ENCODE assay signal across 31 mouse cellular contexts in genomic region chr13:17671122-17671521, GRCm38 (mm10). TPM values are rescaled to one million over a fixed set of nuclear protein-coding genes. Genes with fewer than 3 reads are reported as not detected.
A peak's percentile ranks its signal among the peaks of the same experiment; 100 is the strongest.
DNase-seq lines count a peak whose midpoint lies in the region; ATAC-seq and TF ChIP-seq lines count a peak whose summit lies in the region.
"Had no signal": no experiment of that assay in that cellular context is flagged by ENCODE, and none has a peak within 500 bp of the region (broad histone marks: within the 10 kb centered on the region; RNA-seq: fewer than 3 reads in every experiment).

No protein-coding gene starts in this region.

- no peak overlapping the region for H3K9ac ChIP-seq in kidney, embryonic 14.5 days (ENCODE audit: low read depth, low read length)
- H3K9ac ChIP-seq in liver, embryonic 14.5 days (replicated peaks) = no peak overlapping the region
- H3K9ac ChIP-seq: embryonic facial prominence, embryonic 12.5 days; forebrain, embryonic 15.5 days; heart, embryonic 12.5 days; hindbrain, embryonic 14.5 days; limb, embryonic 12.5 days; stomach, embryonic 15.5 days had no signal

- no peaks in the 10 kb centered on the region for H3K36me3 ChIP-seq in kidney, adult 2 months (ENCODE audit: control insufficient read depth, insufficient read depth, low read length)
- no peaks in the 10 kb centered on the region for H3K36me3 ChIP-seq in kidney, embryonic 14.5 days (ENCODE audit: control insufficient read depth, insufficient read depth, low read length)
- no peaks in the 10 kb centered on the region for H3K36me3 ChIP-seq in liver, embryonic 14.5 days (replicated peaks; ENCODE audit: control insufficient read depth, insufficient read depth, low read depth)
- no peaks in the 10 kb centered on the region for H3K36me3 ChIP-seq in hindbrain, embryonic 10.5 days
- H3K36me3 ChIP-seq: embryonic facial prominence, embryonic 12.5 days; forebrain, embryonic 10.5 days; forebrain, embryonic 15.5 days; heart, embryonic 12.5 days; limb, embryonic 12.5 days; stomach, embryonic 15.5 days had no signal

- 21% methylated on average over 1 of the region's 1 CpGs for WGBS in kidney, adult 2 months
- 67% methylated on average over 1 of the region's 1 CpGs for WGBS in kidney, embryonic 14.5 days
- 36% methylated on average over 1 of the region's 1 CpGs for whole genome bisulfite sequencing in liver, embryonic 14.5 days (ENCODE audit: insufficient replicate concordance)
- WGBS in hindbrain, embryonic 10.5 days = 74% methylated on average over 1 of the region's 1 CpGs

- H3K4me1 ChIP-seq in kidney, adult 2 months (ENCODE audit: control insufficient read depth, insufficient read depth, low read length) = no peaks in the 10 kb centered on the region
- no peaks in the 10 kb centered on the region for H3K4me1 ChIP-seq in kidney, embryonic 14.5 days (ENCODE audit: control insufficient read depth, insufficient read depth, low read length)
- H3K4me1 ChIP-seq in liver, embryonic 14.5 days (replicated peaks; ENCODE audit: control insufficient read depth in 2 of 2, insufficient read depth in 2 of 2, low read length in 1 of 2) = no peaks in the 10 kb centered on the region
- no peaks in the 10 kb centered on the region for H3K4me1 ChIP-seq in hindbrain, embryonic 10.5 days (replicated peaks)
- H3K4me1 ChIP-seq: embryonic facial prominence, embryonic 12.5 days; forebrain, embryonic 10.5 days; forebrain, embryonic 15.5 days; heart, embryonic 12.5 days; limb, embryonic 12.5 days; stomach, embryonic 15.5 days had no signal

- H3K9me3 ChIP-seq in kidney, embryonic 14.5 days (ENCODE audit: control insufficient read depth, low read length) = no peaks in the 10 kb centered on the region
- no peaks in the 10 kb centered on the region for H3K9me3 ChIP-seq in liver, embryonic 14.5 days (ENCODE audit: control insufficient read depth, low read length)
- no peaks in the 10 kb centered on the region for H3K9me3 ChIP-seq in hindbrain, embryonic 10.5 days
- H3K9me3 ChIP-seq: embryonic facial prominence, embryonic 12.5 days; forebrain, embryonic 10.5 days; forebrain, embryonic 15.5 days; heart, embryonic 12.5 days; limb, embryonic 12.5 days; stomach, embryonic 15.5 days had no signal

- no peak for TF ChIP-seq POLR2A in kidney, adult 2 months (IDR thresholded peaks at IDR 0.05; ENCODE audit: low read depth, low read length)

- DNase-seq in kidney, adult 2 months = peak; percentile 74
- DNase-seq in kidney, postnatal 10 days = no peak
- peak; percentile 40 for DNase-seq in kidney, postnatal 14 days
- peak in 2 of 3 experiments; percentile 2 to 11 for DNase-seq in liver, embryonic 14.5 days (ENCODE audit: low read depth in 3 of 3, low spot score in 3 of 3)
- no peak for DNase-seq in hindbrain, embryonic 10.5 days (ENCODE audit: low spot score)
- DNase-seq in heart, adult 8-10 months (ENCODE audit: low spot score) = no peak
- DNase-seq: adrenal gland, postnatal 10 days; cerebellum, adult 9-10 months; cerebellum, postnatal 36 days; embryo, embryonic 11 days; gastrocnemius, adult 2 months; gastrocnemius, postnatal 36 days; heart, adult 18-20 months; heart, postnatal 4 days; lung, adult 2 months; lung, postnatal 14 days; midbrain, embryonic 14.5 days; retina, postnatal 1 day; right cerebral cortex, postnatal 14 days; thymus, postnatal 14 days had no signal

- ATAC-seq in kidney, embryonic 14.5 days (ENCODE audit: low FRiP score, low TSS enrichment) = peak; percentile 46; the same call in 1 of the 2 replicates
- peak; percentile 70 for ATAC-seq in liver, embryonic 14.5 days (ENCODE audit: insufficient read depth)
- ATAC-seq in erythroid progenitor cell, adult 5-6 weeks (replicated peaks; ENCODE audit: low FRiP score, poor library complexity, severe bottlenecking) = no peak
- ATAC-seq: forebrain, embryonic 15.5 days; Patski had no signal

- TF ChIP-seq CTCF in kidney, adult 2 months (conservative IDR thresholded peaks at IDR 0.05; ENCODE audit: insufficient read depth, insufficient read length, low read depth, low read length) = no peak
- no peak for TF ChIP-seq CTCF in liver, embryonic 14.5 days (IDR thresholded peaks at IDR 0.05; ENCODE audit: low read depth)

- TF ChIP-seq EP300 in liver, embryonic 14.5 days (IDR thresholded peaks at IDR 0.05; ENCODE audit: low read depth) = no peak

- no peaks in the 10 kb centered on the region for H3K27me3 ChIP-seq in kidney, adult 2 months (replicated peaks; ENCODE audit: control insufficient read depth, insufficient read depth, low read length)
- no peaks in the 10 kb centered on the region for H3K27me3 ChIP-seq in kidney, embryonic 14.5 days (ENCODE audit: control insufficient read depth, insufficient read depth, low read length)
- no peaks in the 10 kb centered on the region for H3K27me3 ChIP-seq in liver, embryonic 14.5 days (ENCODE audit: control insufficient read depth, insufficient read depth, low read length)
- H3K27me3 ChIP-seq in hindbrain, embryonic 10.5 days (ENCODE audit: insufficient read depth, poor library complexity, severe bottlenecking) = no peaks in the 10 kb centered on the region
- H3K27me3 ChIP-seq: embryonic facial prominence, embryonic 12.5 days; forebrain, embryonic 15.5 days; heart, embryonic 12.5 days; limb, embryonic 12.5 days; Patski; stomach, embryonic 15.5 days had no signal

- H3K27ac ChIP-seq in kidney, adult 2 months (ENCODE audit: insufficient read depth, low read depth, low read length) = no peak overlapping the region; the same call in 1 of the 2 replicates
- H3K27ac ChIP-seq in kidney, embryonic 14.5 days (ENCODE audit: low read depth, low read length) = no peak overlapping the region
- H3K27ac ChIP-seq in liver, embryonic 14.5 days = no peak overlapping the region
- no peak overlapping the region for H3K27ac ChIP-seq in hindbrain, embryonic 10.5 days
- H3K27ac ChIP-seq: embryonic facial prominence, embryonic 12.5 days; forebrain, embryonic 10.5 days; forebrain, embryonic 15.5 days; gastrocnemius, adult 2 months; hindbrain, embryonic 14.5 days; limb, embryonic 12.5 days; stomach, embryonic 15.5 days had no signal

- H3K4me3 ChIP-seq in kidney, adult 2 months (ENCODE audit: insufficient read depth, low read depth, low read length) = no peak overlapping the region
- H3K4me3 ChIP-seq in kidney, embryonic 14.5 days (ENCODE audit: low read length) = no peak overlapping the region
- H3K4me3 ChIP-seq in liver, embryonic 14.5 days (ENCODE audit: insufficient read depth in 1 of 2, low read depth in 2 of 2, low read length in 2 of 2) = no peak overlapping the region
- no peak overlapping the region for H3K4me3 ChIP-seq in hindbrain, embryonic 10.5 days
- H3K4me3 ChIP-seq: embryonic facial prominence, embryonic 12.5 days; forebrain, embryonic 10.5 days; forebrain, embryonic 15.5 days; gastrocnemius, adult 2 months; heart, embryonic 12.5 days; limb, embryonic 12.5 days; stomach, embryonic 15.5 days had no signal

- no peak overlapping the region for H3K4me2 ChIP-seq in kidney, embryonic 14.5 days (replicated peaks; ENCODE audit: low read depth, low read length)
- no peak overlapping the region for H3K4me2 ChIP-seq in liver, embryonic 14.5 days (ENCODE audit: low read depth)
- H3K4me2 ChIP-seq: embryonic facial prominence, embryonic 12.5 days; forebrain, embryonic 15.5 days; heart, embryonic 12.5 days; hindbrain, embryonic 14.5 days; limb, embryonic 12.5 days; stomach, embryonic 15.5 days had no signal

RNA-seq across cellular contexts. Expression of gene Mplkip, which starts 23.9 kb away (rescaled TPM):
- polyA plus RNA-seq in kidney, adult 2 months (2012; rRNA removed) = 4.9 and 6.0 TPM in 2 replicates
- polyA plus RNA-seq in kidney, embryonic 14.5 days (2014; fragmentation: Nextera tagmentation; extraction: Ambion mirVana) = 66.7 and 73.3 TPM in 2 replicates
- polyA plus RNA-seq in liver, embryonic 14.5 days (2012; rRNA removed) = 7.8 and 8.3 TPM in 2 replicates
- polyA plus RNA-seq in liver, embryonic 14.5 days (2014; fragmentation: Nextera tagmentation; extraction: Ambion mirVana) = 31.0 and 35.2 TPM in 2 replicates
- 51.3 and 54.4 TPM in 2 replicates for polyA plus RNA-seq in hindbrain, embryonic 10.5 days (2016; fragmentation: Nextera tagmentation; extraction: Ambion mirVana)
- 1 to 10 TPM; 5.9 to 9.3 (median 6.2) TPM for total RNA-seq in heart, adult 8-10 months (2022)
- total RNA-seq in erythroid progenitor cell, adult 5-6 weeks (2015; ENCODE audit: low replicate concordance) = 42.9 and 43.6 TPM in 2 replicates
- 17.2 and 27.5 TPM in 2 replicates for total RNA-seq in erythroid progenitor cell, adult 5-6 weeks (2017; ENCODE audit: low replicate concordance)

RNA-seq across cellular contexts. Expression of gene Sugct, which starts 24.2 kb away (rescaled TPM):
- 29.4 and 35.5 TPM in 2 replicates for polyA plus RNA-seq in kidney, adult 2 months (2012; rRNA removed)
- polyA plus RNA-seq in kidney, embryonic 14.5 days (2014; fragmentation: Nextera tagmentation; extraction: Ambion mirVana) = 6.3 and 6.9 TPM in 2 replicates
- 0.96 and 1.4 TPM in 2 replicates for polyA plus RNA-seq in liver, embryonic 14.5 days (2012; rRNA removed)
- 2.9 and 3.2 TPM in 2 replicates for polyA plus RNA-seq in liver, embryonic 14.5 days (2014; fragmentation: Nextera tagmentation; extraction: Ambion mirVana)
- polyA plus RNA-seq in hindbrain, embryonic 10.5 days (2016; fragmentation: Nextera tagmentation; extraction: Ambion mirVana) = 3.1 and 3.7 TPM in 2 replicates
- 1 to 10 TPM in 2 of 4 experiments, under 1 TPM in 2; 0.52 to 1.5 (median 1.1) TPM for total RNA-seq in heart, adult 8-10 months (2022)
- total RNA-seq in erythroid progenitor cell, adult 5-6 weeks (2015; ENCODE audit: low replicate concordance) = 2.2 TPM in 1 of 2 replicates, not detected in the other
- total RNA-seq in erythroid progenitor cell, adult 5-6 weeks (2017; ENCODE audit: low replicate concordance) = not detected in 2 replicates
- total RNA-seq: monocyte, adult 5-6 weeks had no signal

Comparison
In these comparisons a context has a peak if more than half of its experiments do, and no peak if none do; other contexts are left out.
1. DNase-seq: peak in kidney, adult 2 months (single experiment), kidney, postnatal 14 days (single experiment) and liver, embryonic 14.5 days (2 of 3); none in kidney, postnatal 10 days (single experiment), hindbrain, embryonic 10.5 days (single experiment) and heart, adult 8-10 months (single experiment).